In genomic region chr11:102567157-102567556, GRCm38 (mm10) we compare ENCODE assay signal across 22 mouse cellular contexts. TPM values are rescaled to one million over a fixed set of nuclear protein-coding genes. Genes with fewer than 3 reads are reported as not detected.
"Had no signal": no experiment of that assay in that cellular context is flagged by ENCODE, and none has a peak within 500 bp of the region (broad histone marks: within the 10 kb centered on the region; RNA-seq: fewer than 3 reads in every experiment).

No protein-coding gene starts in this region.

- H3K4me2 ChIP-seq: limb, embryonic 13.5 days; neural tube, embryonic 12.5 days; stomach, embryonic 15.5 days had no signal

- DNase-seq: kidney, adult 11 months; kidney, adult 9 months; kidney, postnatal 14 days; layer of hippocampus, postnatal 36 days; left cerebral cortex, postnatal 4 days; lung, adult 18-20 months; lung, postnatal 10 days; lung, postnatal 4 days; midbrain, embryonic 14.5 days; right cerebral cortex, postnatal 4 days; thymus, adult 18-20 months; thymus, postnatal 14 days had no signal

- H3K4me3 ChIP-seq: limb, embryonic 13.5 days; midbrain, embryonic 10.5 days; neural tube, embryonic 12.5 days; stomach, embryonic 15.5 days had no signal

- H3K9ac ChIP-seq: limb, embryonic 13.5 days; liver, embryonic 14.5 days; neural tube, embryonic 12.5 days; stomach, embryonic 15.5 days had no signal

- H3K4me1 ChIP-seq: limb, embryonic 13.5 days; midbrain, embryonic 10.5 days; neural tube, embryonic 12.5 days; stomach, embryonic 15.5 days had no signal

- H3K27me3 ChIP-seq: limb, embryonic 13.5 days; neural tube, embryonic 12.5 days; stomach, embryonic 15.5 days had no signal

- H3K27ac ChIP-seq: limb, embryonic 13.5 days; liver, embryonic 14.5 days; midbrain, embryonic 10.5 days; neural tube, embryonic 12.5 days; stomach, embryonic 15.5 days had no signal

- H3K9me3 ChIP-seq: limb, embryonic 13.5 days; midbrain, embryonic 10.5 days; neural tube, embryonic 12.5 days; stomach, embryonic 15.5 days had no signal

- H3K36me3 ChIP-seq: limb, embryonic 13.5 days; midbrain, embryonic 10.5 days; neural tube, embryonic 12.5 days; stomach, embryonic 15.5 days had no signal

RNA-seq across cellular contexts. Expression of gene Gm11627, which starts 12.1 kb away (rescaled TPM):
- total RNA-seq: liver, adult 2 months; megakaryocyte, adult 5-6 weeks; monocyte, adult 5-6 weeks; neutrophil, adult 5-6 weeks had no signal
- polyA plus RNA-seq: liver, adult 2 months; spleen, adult 2 months had no signal

RNA-seq across cellular contexts. Expression of gene Fzd2, which starts 37.0 kb away (rescaled TPM):
- total RNA-seq: megakaryocyte, adult 5-6 weeks; monocyte, adult 5-6 weeks had no signal
